Mouse (Mus musculus) kidney, embryonic 14.5 days (tissue): ENCODE results near the gene Homez. TPM values are rescaled to one million over a fixed set of nuclear protein-coding genes. Genes with fewer than 3 reads are reported as not detected.

Experiments used
- ATAC-seq: fragments of 200-750 bp; cut with Nextera tagmentation; 2 replicates; pipeline ENCODE4 v1.8.0; 2017; ENCODE audit warnings: moderate number of reproducible peaks, mild to moderate bottlenecking, moderate TSS enrichment, moderate library complexity; ENCODE audit not compliant: low FRiP score, low TSS enrichment
- H3K27ac ChIP-seq: fragments of 300-500 bp; sonication (generic); 2 replicates; pipeline ENCODE4 v1.5.1; 2014; ENCODE audit warnings: low read depth, mild to moderate bottlenecking, low read length, moderate library complexity, mixed read lengths
- H3K27me3 ChIP-seq: fragments of 300-500 bp; sonication (generic); 2 replicates; pipeline ENCODE4 v1.6.1; 2014; ENCODE audit warnings: mild to moderate bottlenecking, low read length; ENCODE audit not compliant: control insufficient read depth, insufficient read depth
- H3K36me3 ChIP-seq: fragments of 300-500 bp; sonication (generic); 2 replicates; pipeline ENCODE4 v1.6.1; 2014; ENCODE audit warnings: low read length, mixed read lengths; ENCODE audit not compliant: control insufficient read depth, insufficient read depth
- H3K4me1 ChIP-seq: fragments of 300-500 bp; sonication (generic); 2 replicates; pipeline ENCODE4 v1.6.1; 2014; ENCODE audit warnings: low read length, mixed read lengths; ENCODE audit not compliant: control insufficient read depth, insufficient read depth
- H3K4me2 ChIP-seq: fragments of 300-500 bp; sonication (generic); replicated peaks from 2 replicates; pipeline ENCODE4 v1.6.1; 2014; ENCODE audit warnings: low read depth, mild to moderate bottlenecking, low read length
- H3K4me3 ChIP-seq: fragments of 300-500 bp; sonication (generic); 2 replicates; pipeline ENCODE4 v1.5.1; 2014; ENCODE audit warnings: mild to moderate bottlenecking, low read length
- H3K9ac ChIP-seq: fragments of 300-500 bp; sonication (generic); 2 replicates; pipeline ENCODE4 v1.6.1; 2014; ENCODE audit warnings: low read depth, mild to moderate bottlenecking, low read length, moderate library complexity
- H3K9me3 ChIP-seq: fragments of 300-500 bp; sonication (generic); 2 replicates; pipeline ENCODE4 v1.6.1; 2016; ENCODE audit warnings: low read length; ENCODE audit not compliant: control insufficient read depth
- WGBS: fragments of 180-500 bp; shearing (Covaris S2); extraction: QIAGEN DNeasy Blood & Tissue Kit; methylation state at CpG from one replicate; pipeline ENCODE4 v1.1.7; 2014; 5-methylcytosine and 5-hydroxymethylcytosine counted together
- polyA plus RNA-seq: library from polyadenylated mRNA; unstranded; fragments of >200 nt; fragmentation: Nextera tagmentation; extraction: Ambion mirVana; gene quantifications from 2 replicates; pipeline ENCODE4 v1.2.1, GENCODE M21; 2014

The Homez gene
- polyA plus RNA-seq, 1 experiment from 2014 or later: 19.1 TPM

GRCm38 (mm10) chr14:54815737-54816136 is 55.0 kb downstream of the Homez start:
- H3K4me1 ChIP-seq: no peaks in the 10 kb centered on the region
- no peaks in the 10 kb centered on the region for H3K9me3 ChIP-seq
- H3K9ac ChIP-seq: no peak overlapping the region
- ATAC-seq: no peak
- H3K27ac ChIP-seq: no peak overlapping the region
- no peak overlapping the region for H3K4me2 ChIP-seq
- no peaks in the 10 kb centered on the region for H3K27me3 ChIP-seq
- WGBS: 53% methylated on average over 3 of the region's 3 CpGs
- no peaks in the 10 kb centered on the region for H3K36me3 ChIP-seq
- H3K4me3 ChIP-seq: no peak overlapping the region

GRCm38 (mm10) chr14:54813991-54814390 is 56.8 kb downstream of the Homez start, which contains the start of gene Rnf212b:
Gene Rnf212b, plus strand, starts transcription at chr14:54814141.
- Histone ChIP-seq H3K9ac (no peak within 1 kb of the TSS), H3K36me3 (no peaks in the 10 kb centered on the region)

GRCm38 (mm10) chr14:54809668-54810033 is 61.1 kb downstream of the Homez start:
- Histone ChIP-seq H3K4me1 (no peaks in the 10 kb centered on the region), H3K9ac (no peak overlapping the region), H3K36me3 (no peaks in the 10 kb centered on the region), H3K4me2 (no peak overlapping the region), H3K27me3 (no peaks in the 10 kb centered on the region), H3K9me3 (no peaks in the 10 kb centered on the region), H3K27ac (no peak overlapping the region), H3K4me3 (no peak overlapping the region)
- WGBS: 87% methylated on average over 3 of the region's 3 CpGs
- no peak for ATAC-seq

More at GRCm38 (mm10) chr14:54813991-54814390, 56.8 kb downstream of the Homez start, which contains the start of gene Rnf212b:
- no peak for ATAC-seq
- Histone ChIP-seq H3K27me3 (no peaks in the 10 kb centered on the region), H3K4me2 (no peak within 1 kb of the TSS), H3K9me3 (no peaks in the 10 kb centered on the region), H3K27ac (no peak within 1 kb of the TSS), H3K4me3 (no peak within 1 kb of the TSS), H3K4me1 (no peaks in the 10 kb centered on the region)
- WGBS: 86% methylated on average over 29 of the region's 29 CpGs

GRCm38 (mm10) chr14:54808718-54809667 is 61.8 kb downstream of the Homez start:
- no peaks in the 10 kb centered on the region for H3K27me3 ChIP-seq
- H3K4me2 ChIP-seq: no peak overlapping the region
- no peaks in the 10 kb centered on the region for H3K9me3 ChIP-seq
- H3K27ac ChIP-seq: no peak overlapping the region
- 83% methylated on average over 4 of the region's 4 CpGs for WGBS
- no peaks in the 10 kb centered on the region for H3K4me1 ChIP-seq
- H3K9ac ChIP-seq: no peak overlapping the region
- no peaks in the 10 kb centered on the region for H3K36me3 ChIP-seq
- no peak overlapping the region for H3K4me3 ChIP-seq
- no peak for ATAC-seq

- no peak overlapping the region for H3K4me2 ChIP-seq
- H3K4me1 ChIP-seq: no peaks in the 10 kb centered on the region
- no peak overlapping the region for H3K9ac ChIP-seq
- 76% methylated on average over 4 of the region's 4 CpGs for WGBS
- no peaks in the 10 kb centered on the region for H3K27me3 ChIP-seq
- no peaks in the 10 kb centered on the region for H3K9me3 ChIP-seq
- H3K27ac ChIP-seq: no peak overlapping the region
- ATAC-seq: no peak
- no peak overlapping the region for H3K4me3 ChIP-seq
- H3K36me3 ChIP-seq: no peaks in the 10 kb centered on the region
Measured at GRCm38 (mm10) chr14:54806124-54806523, 64.6 kb downstream of the Homez start.

Other genes starting within 250 kb of the Homez start
- gene Psmb11, start 249.5 kb downstream of the Homez start, polyA plus RNA-seq: not detected in 2 replicates
- not detected in 2 replicates for gene Gm17606, start 230.0 kb downstream of the Homez start, polyA plus RNA-seq
- gene Cdh24, start 229.6 kb downstream of the Homez start, polyA plus RNA-seq: 5.0 and 5.7 TPM in 2 replicates
- gene 1700123O20Rik, start 184.7 kb downstream of the Homez start, polyA plus RNA-seq: 89.8 and 110 TPM in 2 replicates
- 161 and 169 TPM in 2 replicates for gene Acin1, start 184.0 kb downstream of the Homez start, polyA plus RNA-seq
- 0.08 and 0.16 TPM in 2 replicates for gene Gm29776, start 172.1 kb downstream of the Homez start, polyA plus RNA-seq
- not detected in 2 replicates for gene Cebpe, start 158.8 kb downstream of the Homez start, polyA plus RNA-seq
- 5.8 and 12.1 TPM in 2 replicates for gene Slc7a8, start 89.0 kb downstream of the Homez start, polyA plus RNA-seq
- not detected in 2 replicates for gene Rnf212b, start 56.8 kb downstream of the Homez start, polyA plus RNA-seq
- gene Ppp1r3e, start 6.6 kb upstream of the Homez start, polyA plus RNA-seq: 2.9 and 4.5 TPM in 2 replicates
- 5.3 and 6.1 TPM in 2 replicates for gene Bcl2l2, start 12.4 kb upstream of the Homez start, polyA plus RNA-seq
- gene Gm20521, start 12.5 kb upstream of the Homez start, polyA plus RNA-seq: 0.44 TPM in 1 of 2 replicates, not detected in the other
- gene Pabpn1, start 21.5 kb upstream of the Homez start, polyA plus RNA-seq: 178 and 227 TPM in 2 replicates
- gene Slc22a17, start 42.2 kb upstream of the Homez start, polyA plus RNA-seq: 41.0 and 58.9 TPM in 2 replicates
- gene Efs, start 55.2 kb upstream of the Homez start, polyA plus RNA-seq: 26.2 and 33.8 TPM in 2 replicates
- gene Il25, start 61.7 kb upstream of the Homez start, polyA plus RNA-seq: 0.24 TPM in 1 of 2 replicates, not detected in the other
- gene Cmtm5, start 65.3 kb upstream of the Homez start, polyA plus RNA-seq: 0.89 and 3.3 TPM in 2 replicates
- gene Myh6, start 96.0 kb upstream of the Homez start, polyA plus RNA-seq: 0.30 and 0.54 TPM in 2 replicates
- not detected in 2 replicates for gene Gm17428, start 106.0 kb upstream of the Homez start, polyA plus RNA-seq
- 0.11 and 2.0 TPM in 2 replicates for gene Myh7, start 123.7 kb upstream of the Homez start, polyA plus RNA-seq
- gene Ngdn, start 144.5 kb upstream of the Homez start, polyA plus RNA-seq: 80.8 and 109 TPM in 2 replicates
- 5.8 and 6.4 TPM in 2 replicates for gene Zfhx2, start 221.4 kb upstream of the Homez start, polyA plus RNA-seq
- gene Thtpa, start 223.8 kb upstream of the Homez start, polyA plus RNA-seq: 14.5 and 21.8 TPM in 2 replicates
- gene Ap1g2, start 235.6 kb upstream of the Homez start, polyA plus RNA-seq: 11.4 and 17.8 TPM in 2 replicates
- 0.43 and 0.55 TPM in 2 replicates for gene Jph4, start 246.0 kb upstream of the Homez start, polyA plus RNA-seq